Mouse (Mus musculus) lung, postnatal 25 days (tissue): Measurements from ENCODE around the gene BC017158.

ENCODE experiments used
- DNase-seq: peaks from one replicate; pipeline ENCODE4 v3.0.0; 2022; ENCODE audit warnings: low spot score

BC017158 gene

GRCm38 (mm10) chr7:128309216-128309615 is 11.2 kb upstream of the BC017158 start:
- DNase-seq, result no peak

DNA sequence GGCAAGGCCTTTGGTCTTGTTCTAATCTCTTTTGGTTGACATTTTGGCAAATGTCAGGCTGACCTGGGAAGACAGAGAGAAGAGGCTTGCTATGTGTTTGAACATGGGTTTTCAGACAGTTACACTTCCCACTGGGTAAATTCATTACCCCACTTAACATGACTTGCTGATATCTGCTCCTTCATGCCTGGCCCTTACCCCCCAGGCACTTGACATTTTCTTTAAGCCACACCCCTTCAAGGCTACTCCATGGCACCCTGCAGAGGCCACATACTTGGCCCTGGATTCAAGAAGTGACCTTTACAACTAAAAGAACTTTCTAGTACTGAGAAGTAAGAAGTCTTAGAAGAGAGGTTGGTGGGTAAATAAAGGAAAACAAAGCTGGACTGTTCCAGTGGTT is 9.9 kb upstream of the BC017158 start:
- DNase-seq, result peak; percentile 74

- peak; percentile 59 for DNase-seq
Measured at GRCm38 (mm10) chr7:128304907-128305306, 6.9 kb upstream of the BC017158 start.

GRCm38 (mm10) chr7:128304198-128304597 is 6.2 kb upstream of the BC017158 start:
- DNase-seq, result peak; percentile 71

DNA sequence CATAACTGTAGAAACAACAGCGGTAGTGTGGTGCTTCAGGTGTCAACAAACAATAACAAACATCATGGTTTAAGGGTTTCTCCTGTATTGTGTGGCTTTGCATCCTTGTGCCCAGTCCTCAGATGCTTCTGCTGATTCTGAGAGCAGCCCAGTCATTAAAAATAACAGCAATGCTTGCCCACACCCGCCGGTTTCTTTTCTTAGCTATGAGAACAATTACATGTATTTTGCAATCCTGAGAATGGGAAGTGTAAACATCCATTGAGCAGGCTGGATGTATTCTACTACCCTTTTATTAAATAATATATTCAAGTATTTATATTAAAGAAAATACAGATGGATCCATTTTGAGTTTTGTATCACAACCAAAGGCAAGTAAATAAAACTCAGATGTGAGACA is 4.2 kb upstream of the BC017158 start:
- DNase-seq, result no peak

DNA sequence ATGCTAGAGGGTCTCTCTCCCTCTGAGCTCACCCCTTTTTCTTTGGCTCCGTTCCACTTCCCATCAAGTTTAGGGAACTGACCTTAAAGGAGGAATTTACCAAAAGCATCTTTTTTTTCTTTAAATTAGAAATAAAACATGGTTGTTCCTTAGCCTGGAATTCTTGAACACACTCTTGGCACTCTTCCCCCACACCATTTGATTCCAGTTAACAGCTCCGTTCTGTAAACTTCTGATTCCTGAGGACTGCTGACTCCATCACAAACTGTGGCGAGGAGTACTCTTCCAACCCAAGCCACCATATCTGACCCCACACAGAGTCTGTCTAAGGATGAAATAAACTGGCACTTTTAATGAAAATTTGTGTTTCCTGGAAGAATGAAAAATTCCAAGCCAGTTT is 3.0 kb upstream of the BC017158 start:
- no peak for DNase-seq

- DNase-seq, result no peak
Measured at GRCm38 (mm10) chr7:128298481-128299342, 742 bp upstream of the BC017158 start.

DNA sequence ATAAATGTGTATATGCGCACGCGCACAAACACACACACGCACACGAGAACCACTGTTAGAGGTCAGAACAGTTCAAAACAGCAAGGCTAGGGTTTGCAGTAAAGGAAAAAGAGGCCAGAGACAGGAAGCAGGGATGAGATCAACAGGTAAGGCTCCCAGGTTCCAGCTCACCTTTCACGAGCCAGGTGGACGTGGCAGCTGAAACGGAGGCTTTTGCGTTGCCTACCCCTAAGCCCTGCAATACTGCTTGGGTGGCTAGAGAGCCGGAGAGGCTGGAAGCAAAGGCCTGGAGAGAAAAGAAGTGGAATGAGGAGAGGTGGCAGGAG is 716 bp downstream of the BC017158 start:
- DNase-seq, result no peak

DNA sequence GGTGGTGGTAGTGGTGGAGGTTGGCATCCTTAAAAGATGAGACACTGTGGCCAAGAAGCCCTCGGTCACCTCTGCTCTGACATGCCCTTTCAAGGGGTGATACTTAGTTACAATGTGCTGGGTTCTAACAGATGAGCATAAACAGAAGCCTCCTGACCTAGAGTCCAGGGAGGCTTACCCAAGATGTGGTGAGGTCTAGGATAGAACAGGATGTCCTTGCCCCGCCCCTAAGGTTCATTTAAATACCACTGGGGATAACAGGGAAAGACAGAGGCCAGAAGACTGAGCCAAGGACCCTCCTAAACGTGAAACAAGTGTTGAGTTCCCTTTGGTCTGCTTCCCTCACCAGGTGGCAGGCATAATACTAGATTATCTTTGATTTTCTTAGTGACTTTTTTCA is 1.5 kb downstream of the BC017158 start:
- no peak for DNase-seq

- no peak for DNase-seq
Measured at GRCm38 (mm10) chr7:128294785-128295184, 3.2 kb downstream of the BC017158 start.

GRCm38 (mm10) chr7:128288923-128289544 is 8.9 kb downstream of the BC017158 start:
- no peak for DNase-seq

DNA sequence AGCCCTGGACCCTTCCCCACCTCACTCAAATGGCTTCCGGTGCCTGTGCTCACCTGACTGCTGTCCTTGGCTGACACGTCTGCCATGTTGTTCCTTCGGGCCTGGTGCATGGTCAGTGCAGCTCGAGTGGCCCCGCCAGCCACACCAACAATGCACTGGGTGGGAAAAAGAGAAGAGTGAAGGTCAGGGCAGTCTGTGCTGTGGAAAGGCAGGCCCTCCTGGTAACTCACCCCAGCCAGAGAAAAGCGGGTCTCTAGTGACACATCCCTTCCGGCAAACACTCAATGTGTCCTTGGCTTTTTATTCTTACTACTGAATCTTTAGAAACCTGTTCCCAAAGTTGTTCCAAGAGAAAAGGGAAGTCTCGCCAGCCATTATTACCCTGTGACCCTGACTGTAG is 12.9 kb downstream of the BC017158 start:
- no peak for DNase-seq

GRCm38 (mm10) chr7:128284047-128284446 is 13.9 kb downstream of the BC017158 start:
- DNase-seq, result no peak

DNA sequence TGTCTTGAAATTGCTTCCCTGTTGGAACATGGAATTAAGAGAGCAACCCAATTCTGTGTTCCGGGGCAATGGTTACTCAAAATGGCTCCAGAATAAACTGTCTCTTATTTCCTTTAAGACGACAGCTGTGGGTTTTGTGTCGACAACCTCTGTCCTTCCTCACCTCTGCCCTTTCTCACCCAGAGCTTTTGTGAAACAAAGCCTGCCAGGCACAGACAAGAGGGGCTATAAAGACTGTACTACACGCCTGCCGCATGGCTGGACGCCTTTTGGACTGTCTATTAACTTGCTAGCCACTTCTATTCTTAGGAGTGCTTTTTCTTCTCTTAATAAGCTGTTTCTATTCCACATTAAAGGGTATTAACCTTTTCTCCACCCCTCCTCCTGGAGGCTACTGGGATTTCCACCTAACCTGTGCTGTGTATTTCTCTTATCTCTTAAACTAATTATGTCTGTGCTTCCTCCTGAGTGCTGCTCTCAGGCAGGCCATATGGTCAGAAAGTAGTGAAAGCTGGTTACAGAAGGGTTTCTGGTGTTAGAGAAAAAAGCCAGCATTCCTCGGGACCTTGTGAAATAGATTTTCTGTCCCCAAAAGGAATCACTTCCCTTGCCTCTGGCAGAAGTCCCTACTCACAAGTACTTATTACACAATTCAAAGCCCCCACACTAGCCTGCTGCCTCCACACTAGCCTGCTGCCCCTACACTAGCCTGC is 15.3 kb downstream of the BC017158 start:
- DNase-seq, result no peak

- DNase-seq, result no peak
Measured at GRCm38 (mm10) chr7:128281765-128282164, 16.2 kb downstream of the BC017158 start.

DNA sequence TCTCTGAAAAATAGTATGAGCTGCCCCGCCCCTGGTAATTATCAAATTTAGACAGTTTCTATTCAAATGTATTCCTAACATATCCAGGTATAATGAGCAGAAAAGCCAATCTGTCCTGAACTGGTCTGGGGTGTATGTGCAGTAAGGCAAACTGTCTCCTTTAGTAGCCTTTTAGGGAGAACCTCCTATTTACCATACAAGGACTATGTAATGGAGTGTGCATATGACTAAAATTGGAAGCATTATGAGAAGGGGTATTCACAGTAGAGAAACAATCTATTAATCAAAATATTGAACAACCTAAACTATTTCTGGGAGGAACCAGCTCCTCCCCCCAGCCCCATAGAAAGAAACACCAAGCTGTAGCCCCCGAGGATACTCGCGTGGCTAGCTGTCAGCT is 18.2 kb downstream of the BC017158 start:
- DNase-seq, result no peak

- DNase-seq, result no peak
Measured at GRCm38 (mm10) chr7:128276051-128276450, 21.9 kb downstream of the BC017158 start.

GRCm38 (mm10) chr7:128271496-128271895 is 26.5 kb downstream of the BC017158 start:
- no peak for DNase-seq

DNA sequence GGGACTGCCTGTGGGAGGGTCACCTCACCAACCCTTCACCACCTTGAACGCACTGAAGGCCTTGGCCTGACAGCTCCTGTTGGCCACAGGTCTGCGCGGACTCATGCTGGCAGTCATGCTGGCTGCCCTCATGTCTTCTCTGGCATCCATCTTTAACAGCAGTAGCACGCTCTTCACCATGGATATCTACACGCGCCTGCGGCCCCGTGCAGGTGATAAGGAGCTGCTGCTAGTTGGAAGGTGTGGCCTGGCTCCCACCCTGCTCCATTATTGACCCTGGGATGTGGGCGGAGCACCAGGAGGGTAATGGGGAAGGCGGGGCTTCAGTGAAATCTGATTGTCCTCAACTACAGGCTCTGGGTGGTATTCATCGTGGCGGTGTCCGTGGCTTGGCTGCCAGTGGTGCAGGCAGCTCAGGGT is 27.5 kb downstream of the BC017158 start:
- DNase-seq, result no peak

GRCm38 (mm10) chr7:128267813-128268212 is 30.2 kb downstream of the BC017158 start:
- DNase-seq, result no peak

DNA sequence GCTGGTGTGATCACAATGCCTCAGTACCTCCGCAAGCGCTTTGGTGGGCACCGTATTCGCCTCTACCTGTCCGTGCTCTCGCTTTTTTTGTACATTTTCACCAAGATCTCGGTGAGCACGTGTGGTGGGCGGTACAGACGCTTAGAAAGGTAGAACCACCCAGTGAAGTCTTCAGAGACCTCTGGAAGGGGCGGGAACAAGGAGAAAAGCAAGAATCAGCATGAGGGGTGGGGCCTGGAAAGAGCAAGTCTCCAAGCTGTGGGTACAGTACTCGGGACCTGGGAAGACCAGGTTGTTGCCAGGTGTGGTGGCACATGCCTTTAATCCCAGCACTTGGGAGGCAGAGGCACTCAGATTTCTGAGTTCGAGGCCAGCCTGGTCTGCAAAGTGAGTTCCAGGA is 30.6 kb downstream of the BC017158 start:
- DNase-seq, result no peak

DNA sequence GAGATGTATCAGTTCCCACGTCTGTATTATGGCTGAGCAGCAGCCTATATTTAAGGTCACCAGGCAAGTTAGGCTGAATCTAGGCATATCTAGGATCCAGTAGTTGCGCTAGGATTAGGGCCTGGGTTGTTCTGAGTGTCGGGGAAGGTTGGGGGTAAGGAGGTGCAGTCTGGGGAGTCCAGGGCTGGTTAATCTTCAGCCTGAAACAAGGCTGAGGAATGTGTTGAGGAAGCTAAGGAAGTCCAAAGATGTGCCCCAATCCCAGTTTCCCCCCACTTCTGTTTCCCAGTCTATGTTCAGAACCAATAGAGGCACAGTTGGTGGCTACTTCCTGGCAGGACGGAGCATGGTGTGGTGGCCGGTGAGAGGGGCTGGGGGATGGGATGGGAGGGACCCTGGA is 31.9 kb downstream of the BC017158 start:
- no peak for DNase-seq

GRCm38 (mm10) chr7:128265411-128265810 is 32.6 kb downstream of the BC017158 start, which contains the start of gene Slc5a2:
Gene Slc5a2, plus strand, starts transcription at chr7:128265657.
- DNase-seq, result no peak
